Mouse (Mus musculus) midbrain, embryonic 13.5 days (tissue): ENCODE results near the gene Sec23ip. TPM values are rescaled to one million over a fixed set of nuclear protein-coding genes. Genes with fewer than 3 reads are reported as not detected.
A peak's percentile ranks its signal among the peaks of the same experiment; 100 is the strongest.
"Not testable (repeated sequence)": the region's sequence is repeated elsewhere in the genome, so short reads cannot be mapped to it uniquely, and the experiment has no call there.

Experiments
- ATAC-seq: fragments of 200-750 bp; cut with Nextera tagmentation; 2 replicates; pipeline ENCODE4 v1.8.0; 2017; ENCODE audit warnings: mild to moderate bottlenecking, moderate TSS enrichment, moderate library complexity
- H3K27ac ChIP-seq: fragments of 300-500 bp; sonication (generic); 2 replicates; pipeline ENCODE4 v1.5.1; 2015; ENCODE audit warnings: inconsistent platforms, mild to moderate bottlenecking, moderate library complexity
- H3K27me3 ChIP-seq: fragments of 300-500 bp; sonication (generic); 2 replicates; pipeline ENCODE4 v1.6.1; 2015; ENCODE audit warnings: mild to moderate bottlenecking, inconsistent platforms
- H3K36me3 ChIP-seq: fragments of 300-500 bp; sonication (generic); 2 replicates; pipeline ENCODE4 v1.6.1; 2015; ENCODE audit warnings: mild to moderate bottlenecking, inconsistent platforms
- H3K4me1 ChIP-seq: fragments of 300-500 bp; sonication (generic); replicated peaks from 2 replicates; pipeline ENCODE4 v1.6.1; 2015; ENCODE audit warnings: inconsistent platforms
- H3K4me2 ChIP-seq: fragments of 300-500 bp; sonication (generic); replicated peaks from 2 replicates; pipeline ENCODE4 v1.6.1; 2015; ENCODE audit warnings: moderate library complexity, mild to moderate bottlenecking, inconsistent platforms
- H3K4me3 ChIP-seq: fragments of 300-500 bp; sonication (generic); replicated peaks from 2 replicates; pipeline ENCODE4 v1.5.1; 2015; ENCODE audit warnings: mild to moderate bottlenecking, inconsistent platforms
- H3K9ac ChIP-seq: fragments of 300-500 bp; sonication (generic); replicated peaks from 2 replicates; pipeline ENCODE4 v1.6.1; 2015; ENCODE audit warnings: mild to moderate bottlenecking, inconsistent platforms
- H3K9me3 ChIP-seq: fragments of 300-500 bp; sonication (generic); 2 replicates; pipeline ENCODE4 v1.6.1; 2016; ENCODE audit warnings: mild to moderate bottlenecking, inconsistent platforms
- whole genome bisulfite sequencing: fragments of 180-500 bp; shearing (Covaris S2); methylation state at CpG from one replicate; pipeline ENCODE4 v1.1.7; 2015; 5-methylcytosine and 5-hydroxymethylcytosine counted together
- polyA plus RNA-seq: library from polyadenylated mRNA; unstranded; fragments of >200 nt; fragmentation: Nextera tagmentation; extraction: Ambion mirVana; gene quantifications from 2 replicates; pipeline ENCODE4 v1.2.1, GENCODE M21; 2015

Sec23ip gene
- polyA plus RNA-seq = 42.3 and 44.6 TPM in 2 replicates

DNA sequence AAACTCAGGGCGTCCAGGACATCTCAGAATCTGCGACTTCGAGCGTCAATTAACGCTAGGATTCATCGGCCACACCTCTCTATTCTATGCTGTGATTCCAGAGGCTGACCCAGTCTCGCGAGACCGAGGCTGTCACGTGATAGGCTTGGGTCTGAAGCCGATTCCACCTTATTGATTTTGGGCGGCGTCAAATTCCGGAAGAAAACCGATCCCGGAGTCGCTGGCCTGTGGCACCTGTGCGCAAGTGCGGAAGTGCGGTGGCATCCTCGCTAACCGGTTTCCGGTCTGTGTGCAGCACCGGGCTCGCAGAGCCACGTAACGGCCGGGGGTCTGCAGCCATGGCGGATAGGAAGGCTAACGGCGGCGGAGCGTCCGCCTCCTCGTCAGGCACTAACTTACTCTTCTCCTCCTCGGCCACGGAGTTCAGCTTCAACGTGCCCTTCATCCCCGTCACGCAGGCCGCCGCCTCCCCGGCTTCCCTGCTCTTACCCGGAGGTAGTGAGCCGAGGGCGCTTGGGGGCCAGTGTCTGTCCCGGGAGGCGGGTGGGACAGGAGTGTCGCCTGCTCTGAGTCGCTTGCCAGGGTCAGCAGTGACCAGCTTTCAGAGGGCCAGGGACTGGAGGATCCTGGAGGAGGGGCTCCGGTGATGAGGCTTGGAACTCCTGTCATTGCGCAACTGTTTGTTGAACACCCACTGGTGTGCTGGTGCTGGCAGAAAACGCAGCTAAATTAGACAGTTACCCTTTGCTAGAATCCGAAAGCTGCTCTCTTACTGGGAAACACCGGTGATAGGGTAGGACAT is at the start of gene Sec23ip:
Gene Sec23ip, plus strand, starts transcription at position 260 of the 802 bp plus-strand sequence.
- peak within 1 kb of the TSS; percentile 99 for H3K4me3 ChIP-seq
- H3K36me3 ChIP-seq = peaks cover under 1% of the 10 kb centered on the region; the same call in 1 of the 2 replicates
- WGBS = under 1% methylated on average over 55 of the region's 55 CpGs
- peak within 1 kb of the TSS; percentile 93 for H3K9ac ChIP-seq
- ATAC-seq = peak; percentile 89
- H3K27me3 ChIP-seq = peaks cover 12% of the 10 kb centered on the region
- peak within 1 kb of the TSS; percentile 75 for H3K27ac ChIP-seq
- H3K9me3 ChIP-seq = no peaks in the 10 kb centered on the region
- H3K4me1 ChIP-seq = peaks cover 46% of the 10 kb centered on the region
- H3K4me2 ChIP-seq = peak within 1 kb of the TSS; percentile 95

DNA sequence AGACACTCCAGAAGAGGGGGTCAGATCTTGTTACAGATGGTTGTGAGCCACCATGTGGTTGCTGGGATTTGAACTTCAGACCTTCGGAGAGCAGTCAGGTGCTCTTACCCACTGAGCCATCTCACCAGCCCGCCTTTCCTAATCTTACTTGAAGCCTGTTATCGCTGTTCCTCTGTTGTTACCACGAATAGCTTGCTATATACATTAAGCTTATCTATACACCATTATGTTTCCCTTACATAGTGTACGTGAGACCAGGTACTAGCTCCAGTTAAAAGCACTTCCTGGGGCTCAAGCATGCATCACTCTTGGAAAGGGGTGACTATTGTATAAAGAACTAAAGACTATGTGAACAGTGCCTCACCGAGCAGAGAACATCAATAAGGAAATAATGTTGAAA is 44.8 kb upstream of the Sec23ip start:
- not testable (repeated sequence) for H3K4me3 ChIP-seq, H3K27ac ChIP-seq, H3K4me1 ChIP-seq, H3K9me3 ChIP-seq, H3K27me3 ChIP-seq, H3K9ac ChIP-seq, H3K4me2 ChIP-seq, ATAC-seq
- 92% methylated on average over 6 of the region's 6 CpGs for WGBS
- H3K36me3 ChIP-seq = peaks cover 78% of the 10 kb centered on the region

DNA sequence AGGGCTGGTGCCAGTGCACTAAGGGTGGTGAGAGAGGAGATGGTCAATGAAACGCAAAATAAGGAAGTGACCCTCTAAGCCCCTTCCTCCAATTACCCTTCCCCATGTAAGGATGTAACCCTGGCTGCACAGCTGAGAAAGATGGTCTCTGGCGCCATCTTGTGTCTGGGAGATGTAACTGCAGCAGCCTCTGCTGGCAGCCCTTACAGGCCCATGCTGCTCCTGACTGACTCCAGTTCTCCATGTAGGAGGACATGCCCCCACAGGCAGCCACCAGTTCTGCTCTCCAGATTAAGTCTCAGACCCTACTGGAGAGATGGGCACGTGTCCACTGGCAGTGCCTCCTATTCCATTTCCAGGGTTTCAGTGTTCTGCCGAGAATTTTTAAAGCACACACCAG is 39.0 kb upstream of the Sec23ip start:
- H3K27me3 ChIP-seq = no peaks in the 10 kb centered on the region
- peak; percentile 92 for ATAC-seq
- H3K36me3 ChIP-seq = peaks cover 90% of the 10 kb centered on the region
- no peak overlapping the region for H3K4me2 ChIP-seq
- no peak overlapping the region for H3K27ac ChIP-seq
- H3K9ac ChIP-seq = no peak overlapping the region
- H3K9me3 ChIP-seq = no peaks in the 10 kb centered on the region
- H3K4me3 ChIP-seq = no peak overlapping the region
- WGBS = 28% methylated on average over 4 of the region's 4 CpGs
- H3K4me1 ChIP-seq = no peaks in the 10 kb centered on the region

DNA sequence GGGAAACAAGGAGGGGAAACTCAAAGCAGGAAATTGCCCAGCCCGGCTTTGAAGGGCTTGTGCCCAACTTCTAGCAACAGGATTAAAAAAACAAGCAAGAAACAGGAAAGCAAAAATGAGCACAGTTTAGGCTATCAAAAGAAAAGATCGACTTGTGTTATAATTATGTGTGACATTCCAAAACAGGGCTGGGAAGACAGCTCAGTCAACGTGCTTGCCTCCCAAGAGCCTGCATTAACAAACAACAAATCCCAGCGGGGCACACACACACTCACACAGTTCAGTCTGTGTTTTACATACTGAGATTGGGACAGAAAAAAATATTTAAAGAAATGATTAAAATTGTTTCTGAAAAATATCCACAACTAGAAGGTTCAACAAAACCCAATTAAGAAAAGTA is 26.8 kb upstream of the Sec23ip start:
- H3K4me1 ChIP-seq = no peaks in the 10 kb centered on the region
- H3K27me3 ChIP-seq = no peaks in the 10 kb centered on the region
- ATAC-seq = no peak
- H3K9me3 ChIP-seq = no peaks in the 10 kb centered on the region
- H3K4me2 ChIP-seq = no peak overlapping the region
- no peak overlapping the region for H3K9ac ChIP-seq
- H3K36me3 ChIP-seq = peaks cover 88% of the 10 kb centered on the region
- H3K4me3 ChIP-seq = no peak overlapping the region
- H3K27ac ChIP-seq = no peak overlapping the region
- WGBS = 79% methylated on average over 4 of the region's 4 CpGs

DNA sequence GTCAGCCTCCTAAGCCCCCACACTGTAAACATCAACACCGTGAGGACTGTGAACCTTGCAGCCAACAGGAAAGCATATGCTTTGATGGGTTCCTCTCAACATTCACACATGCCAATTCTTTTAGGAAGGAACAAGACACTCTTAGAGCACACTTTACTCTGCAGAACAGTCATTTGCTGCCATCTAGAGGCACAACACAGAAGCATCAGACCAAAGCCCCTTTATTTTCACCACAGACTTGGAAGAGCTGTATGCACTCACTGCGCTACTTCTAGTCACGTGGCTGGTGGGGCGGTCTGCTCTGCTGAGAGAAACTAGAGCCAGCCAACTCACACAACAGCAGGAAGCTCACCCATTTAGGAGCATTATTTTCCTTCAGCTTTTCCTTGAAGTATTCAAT is 20.0 kb upstream of the Sec23ip start:
- H3K4me2 ChIP-seq = no peak overlapping the region
- no peak overlapping the region for H3K27ac ChIP-seq
- H3K9me3 ChIP-seq = no peaks in the 10 kb centered on the region
- H3K36me3 ChIP-seq = peaks cover 35% of the 10 kb centered on the region
- H3K4me1 ChIP-seq = peaks cover 18% of the 10 kb centered on the region
- H3K27me3 ChIP-seq = no peaks in the 10 kb centered on the region
- WGBS = 41% methylated on average over 4 of the region's 4 CpGs
- ATAC-seq = peak; percentile 74
- H3K4me3 ChIP-seq = no peak overlapping the region
- H3K9ac ChIP-seq = no peak overlapping the region

DNA sequence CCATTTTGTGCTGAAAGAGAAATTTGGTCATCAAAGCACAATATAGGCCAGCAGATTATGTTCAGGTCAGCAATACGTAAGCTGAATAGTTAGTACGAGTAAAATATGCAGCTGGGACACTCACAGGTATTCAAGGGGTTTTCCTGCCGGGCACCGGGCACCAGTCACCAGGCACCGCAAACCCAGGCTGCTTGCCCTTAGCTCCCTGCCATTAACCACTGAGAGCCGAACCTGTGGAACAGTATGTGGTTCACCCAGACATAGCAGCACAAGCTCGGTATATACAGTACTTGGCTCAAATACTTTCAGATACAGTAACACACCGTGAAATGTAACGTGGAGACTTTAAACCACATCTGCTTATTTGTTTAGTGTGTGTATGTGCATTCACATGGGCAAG is 19.6 kb upstream of the Sec23ip start:
- no peak overlapping the region for H3K9ac ChIP-seq
- no peak overlapping the region for H3K27ac ChIP-seq
- H3K4me3 ChIP-seq = no peak overlapping the region
- peaks cover 32% of the 10 kb centered on the region for H3K36me3 ChIP-seq
- 87% methylated on average over 9 of the region's 9 CpGs for WGBS
- H3K27me3 ChIP-seq = no peaks in the 10 kb centered on the region
- H3K4me2 ChIP-seq = no peak overlapping the region
- no peaks in the 10 kb centered on the region for H3K9me3 ChIP-seq
- peaks cover 18% of the 10 kb centered on the region for H3K4me1 ChIP-seq
- no peak for ATAC-seq

DNA sequence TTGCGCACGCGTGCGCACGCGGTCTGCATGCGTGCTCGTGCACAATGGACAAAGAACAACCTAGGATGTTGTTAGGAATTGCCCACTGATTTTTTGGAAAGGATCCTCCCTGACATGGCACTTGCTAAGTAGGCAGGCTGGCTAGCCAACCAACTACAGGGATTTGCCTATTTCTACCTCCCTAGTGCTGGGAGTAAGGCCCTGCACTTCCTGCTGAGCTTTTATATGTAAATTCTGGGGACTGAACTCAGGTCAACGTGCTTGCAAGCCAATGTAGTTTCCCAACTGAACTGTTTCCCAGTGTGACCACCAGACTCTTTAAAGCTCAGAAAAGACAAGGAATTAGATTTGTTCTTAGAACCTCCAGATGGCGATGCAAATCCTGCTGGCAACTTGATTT is 17.7 kb upstream of the Sec23ip start:
- H3K27me3 ChIP-seq = no peaks in the 10 kb centered on the region
- 0 out of 2 replicates have a peak overlapping the region, but pooled peaks have one; percentile 7 for H3K27ac ChIP-seq
- ATAC-seq = no peak
- no peak overlapping the region for H3K4me3 ChIP-seq
- no peak overlapping the region for H3K9ac ChIP-seq
- no peaks in the 10 kb centered on the region for H3K9me3 ChIP-seq
- H3K36me3 ChIP-seq = peaks cover 17% of the 10 kb centered on the region
- H3K4me1 ChIP-seq = peaks cover 26% of the 10 kb centered on the region
- WGBS = 44% methylated on average over 10 of the region's 10 CpGs
- H3K4me2 ChIP-seq = no peak overlapping the region

DNA sequence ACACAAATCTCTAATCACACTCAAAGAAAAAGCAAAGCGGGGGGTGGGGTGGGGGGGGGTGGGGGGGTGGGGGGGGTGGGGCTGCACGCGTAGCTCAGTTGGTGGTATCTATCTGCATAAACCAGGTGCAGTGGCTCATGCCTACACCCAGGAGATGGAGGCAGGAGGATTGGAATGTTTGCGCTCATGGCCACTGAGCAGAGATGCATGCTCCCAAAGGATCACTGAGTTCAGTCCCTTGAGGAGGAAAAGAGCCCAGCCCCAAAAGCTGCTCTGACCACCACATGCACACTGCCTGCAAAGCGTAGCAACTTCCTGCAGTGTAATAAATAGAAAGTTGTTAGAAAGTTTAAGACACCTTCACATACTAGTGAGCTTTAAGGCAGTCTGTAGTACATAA is 17.0 kb upstream of the Sec23ip start:
- Histone ChIP-seq H3K9ac (no peak overlapping the region), H3K9me3 (no peaks in the 10 kb centered on the region), H3K36me3 (peaks cover 11% of the 10 kb centered on the region), H3K4me2 (no peak overlapping the region), H3K4me1 (peaks cover 26% of the 10 kb centered on the region), H3K27me3 (no peaks in the 10 kb centered on the region), H3K27ac (no peak overlapping the region), H3K4me3 (no peak overlapping the region)
- ATAC-seq = no peak
- WGBS = 25% methylated on average over 5 of the region's 5 CpGs

DNA sequence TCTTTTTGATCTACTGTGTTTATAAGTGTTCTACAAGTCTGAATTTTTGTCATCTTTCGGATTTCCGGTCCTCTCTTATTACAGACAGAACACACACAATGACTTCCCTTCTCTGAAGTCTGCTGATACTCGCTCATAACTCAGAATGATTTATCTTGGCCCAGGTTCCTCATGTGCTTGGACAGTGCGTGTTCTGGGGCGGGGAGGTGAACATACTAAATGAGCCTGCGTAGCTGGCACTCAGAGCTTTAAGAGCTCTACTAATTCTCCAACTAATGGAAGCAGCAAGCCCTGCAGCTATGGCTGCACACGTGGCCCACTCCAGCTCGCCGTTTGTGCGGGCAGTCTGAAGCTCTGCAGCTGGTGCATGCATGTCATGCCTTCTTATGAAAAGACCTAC is 16.0 kb upstream of the Sec23ip start:
- no peaks in the 10 kb centered on the region for H3K9me3 ChIP-seq
- no peak for ATAC-seq
- 89% methylated on average over 10 of the region's 10 CpGs for WGBS

DNA sequence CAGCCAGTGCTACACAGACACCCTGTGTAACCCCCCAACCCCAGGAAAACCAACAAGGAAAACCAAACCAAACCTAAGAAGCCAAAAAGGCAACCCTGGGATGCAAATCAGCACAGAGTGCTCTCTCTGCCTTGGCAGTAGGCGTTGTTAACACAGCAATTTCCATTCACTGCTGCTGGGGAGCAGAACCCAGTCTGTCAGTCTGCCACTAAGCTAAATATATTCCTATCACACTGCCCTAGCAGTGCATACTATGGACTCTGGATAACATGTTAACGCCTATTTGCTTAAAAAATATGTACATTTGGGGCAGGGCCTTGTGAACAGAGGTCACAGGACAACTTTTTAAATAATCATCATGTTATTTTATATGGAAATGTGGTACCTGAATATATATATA is 13.2 kb upstream of the Sec23ip start:
- H3K9me3 ChIP-seq = no peaks in the 10 kb centered on the region
- 85% methylated on average over 2 of the region's 2 CpGs for WGBS
- H3K27ac ChIP-seq = no peak overlapping the region; the same call in 1 of the 2 replicates
- H3K4me1 ChIP-seq = peaks cover 18% of the 10 kb centered on the region
- ATAC-seq = no peak
- H3K4me2 ChIP-seq = no peak overlapping the region
- no peak overlapping the region for H3K4me3 ChIP-seq
- no peak overlapping the region; the same call in 1 of the 2 replicates for H3K9ac ChIP-seq
- no peaks in the 10 kb centered on the region for H3K27me3 ChIP-seq
- peaks cover 5% of the 10 kb centered on the region for H3K36me3 ChIP-seq

More for the DNA sequence above, 16.0 kb upstream of the Sec23ip start:
- Histone ChIP-seq H3K4me1 (peaks cover 26% of the 10 kb centered on the region), H3K27me3 (no peaks in the 10 kb centered on the region), H3K36me3 (peaks cover 5% of the 10 kb centered on the region; the same call in 1 of the 2 replicates), H3K9ac (no peak overlapping the region), H3K27ac (no peak overlapping the region), H3K4me2 (no peak overlapping the region), H3K4me3 (no peak overlapping the region)

DNA sequence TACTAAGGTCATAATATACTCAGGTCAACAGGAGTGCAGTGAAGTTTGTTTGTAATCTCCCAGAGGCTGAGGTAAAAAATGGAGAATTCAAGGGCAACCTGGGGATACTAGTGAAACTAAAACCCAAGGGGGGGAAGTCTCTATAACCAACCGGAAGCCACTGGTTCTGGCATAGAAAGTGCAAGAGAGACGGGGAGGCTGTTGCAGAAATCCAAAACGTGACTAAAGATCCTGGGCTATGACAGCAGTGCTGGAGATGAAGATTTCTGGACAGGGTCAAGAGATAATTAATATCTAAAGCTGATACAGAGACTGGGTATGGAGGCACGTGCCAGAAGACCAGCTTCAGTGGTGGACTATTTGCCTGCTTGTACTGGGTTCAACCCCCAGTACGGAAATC is 6.7 kb upstream of the Sec23ip start:
- H3K9ac ChIP-seq = peak overlapping the region; percentile 97; the same call in 1 of the 2 replicates
- no peaks in the 10 kb centered on the region for H3K9me3 ChIP-seq
- H3K4me2 ChIP-seq = peak overlapping the region; percentile 90
- peaks cover 25% of the 10 kb centered on the region for H3K4me1 ChIP-seq
- 84% methylated on average over 5 of the region's 5 CpGs for WGBS
- H3K4me3 ChIP-seq = peak overlapping the region; percentile 99
- no peak overlapping the region for H3K27ac ChIP-seq
- H3K36me3 ChIP-seq = peaks cover 5% of the 10 kb centered on the region
- peaks cover 7% of the 10 kb centered on the region for H3K27me3 ChIP-seq
- ATAC-seq = no peak

DNA sequence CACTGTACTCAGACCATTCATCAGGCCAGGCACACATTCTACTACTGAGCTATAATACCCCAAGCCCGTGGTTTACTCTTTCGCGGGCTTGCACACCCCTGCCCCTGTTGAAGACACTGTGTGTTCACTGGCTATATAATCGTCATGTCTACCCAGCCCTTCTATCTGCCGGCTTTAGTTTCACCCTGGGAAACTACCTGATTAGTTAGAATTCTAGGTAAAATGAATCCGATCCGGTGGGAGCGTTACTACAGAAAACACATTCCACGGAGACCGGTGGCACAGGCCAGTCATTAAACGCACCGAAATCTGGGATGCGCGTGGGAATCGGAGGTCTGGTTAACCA is 5.7 kb upstream of the Sec23ip start:
- WGBS = 3% methylated on average over 15 of the region's 15 CpGs

More for the DNA sequence above, 5.7 kb upstream of the Sec23ip start:
- Histone ChIP-seq H3K36me3 (peaks cover 5% of the 10 kb centered on the region), H3K4me2 (peak overlapping the region; percentile 90), H3K9ac (peak overlapping the region; percentile 97), H3K4me1 (peaks cover 27% of the 10 kb centered on the region), H3K27ac (no peak overlapping the region), H3K27me3 (peaks cover 12% of the 10 kb centered on the region), H3K9me3 (no peaks in the 10 kb centered on the region), H3K4me3 (peak overlapping the region; percentile 99)
- ATAC-seq = no peak
